Mouse (Mus musculus) heart, postnatal 36 days (tissue): ENCODE results near the gene Kmt2e. TPM values are rescaled to one million over a fixed set of nuclear protein-coding genes. Genes with fewer than 3 reads are reported as not detected.

Source experiments
- DNase-seq, 2 experiments: peaks; one replicate each; pipeline ENCODE4 v3.0.0; 2021 to 2022
- intact Hi-C: fragments of 180-260 bp; cut with DNase I; formaldehyde crosslinking; loops from one replicate; pipeline ENCODE4 v1.15.1; 2025
- total RNA-seq, 2 experiments: library from RNA; stranded (reverse); gene quantifications; 2 replicates each; pipeline ENCODE4 v1.2.3; 2021

The Kmt2e gene
- 10 to 100 TPM; 50.1 to 51.5 TPM for total RNA-seq

DNA sequence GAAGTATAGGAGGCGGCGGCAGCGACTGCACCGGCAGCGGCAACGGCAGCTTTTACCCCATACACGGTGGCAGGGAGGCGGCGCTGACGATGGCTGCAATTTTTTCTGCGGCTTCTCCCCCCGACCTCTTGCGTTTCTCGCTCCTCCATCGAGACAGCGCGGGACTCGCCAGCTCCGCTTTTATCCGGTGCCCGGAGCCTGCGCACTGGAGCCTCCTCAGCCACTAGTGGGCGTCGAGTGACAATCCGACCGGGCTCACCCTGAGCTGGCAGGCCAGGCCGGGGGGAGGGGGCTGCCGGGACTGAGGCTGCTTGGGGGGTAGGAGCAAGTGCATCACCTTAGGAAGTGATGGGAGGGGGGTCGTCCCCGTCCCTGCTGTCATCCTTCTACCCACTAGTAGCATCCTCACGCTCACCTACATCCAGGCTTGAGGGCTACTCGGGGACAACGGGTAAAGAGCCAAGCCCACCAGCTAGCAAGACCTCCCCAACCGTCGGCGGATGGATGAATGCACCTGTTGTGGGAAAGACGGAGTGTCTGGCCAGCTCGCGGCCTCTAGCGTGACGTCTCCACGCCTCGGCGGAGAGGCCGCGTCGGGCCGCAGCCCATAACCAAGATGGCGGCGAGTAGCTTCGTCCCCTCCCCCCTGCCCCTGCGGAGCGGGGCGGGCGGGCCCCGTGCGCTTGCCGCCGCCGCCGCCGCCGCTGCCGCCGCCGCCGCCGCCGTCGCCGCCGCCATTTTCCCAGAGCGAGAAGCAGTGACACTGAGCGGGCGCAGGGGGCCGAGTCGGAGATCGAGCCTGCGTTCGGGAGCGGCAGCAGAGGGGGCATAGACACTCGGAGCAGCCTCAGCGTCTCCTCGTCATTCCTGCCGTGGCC, at the start of gene Kmt2e:
Gene Kmt2e, plus strand, starts transcription at position 722 of the 878 bp plus-strand sequence.
- peak; percentile 90 to 95 for DNase-seq
- intact Hi-C loops, result loop anchor here (1.0 to 5.0 kb wide), 2 partner anchors 20 to 183 kb away; no protein-coding TSS in a partner anchor

- intact Hi-C loops, result loop anchor here (1.0 to 10.0 kb wide), 4 partner anchors 47 to 370 kb away; no protein-coding TSS in a partner anchor
- peak in 1 of 2 experiments; percentile 39 for DNase-seq
These were observed 49.1 kb upstream of the Kmt2e start for GRCm38 (mm10) chr5:23385136-23385535.

DNA sequence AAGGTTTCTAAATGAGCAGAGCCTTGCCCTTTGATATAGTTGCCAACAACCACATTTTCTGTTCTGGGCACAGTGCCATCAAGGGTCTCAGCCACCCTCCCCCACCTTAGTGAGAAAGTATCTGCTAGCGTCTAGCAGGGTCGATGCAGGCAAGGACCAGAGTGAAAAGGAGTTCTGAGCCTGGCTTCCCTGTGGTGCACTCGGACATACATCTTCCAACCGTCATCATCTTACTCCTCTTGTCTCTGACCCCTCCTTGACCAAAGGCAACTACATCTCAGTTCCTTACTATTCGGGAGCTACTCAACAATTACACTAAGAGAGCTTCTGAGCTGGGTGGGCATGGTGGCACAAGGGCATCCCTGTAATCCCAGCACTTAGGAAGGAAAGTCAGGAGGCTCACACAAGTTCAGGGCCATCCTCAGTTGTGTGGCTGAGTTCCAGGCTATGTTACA, 48.5 kb upstream of the Kmt2e start:
- intact Hi-C loops, result loop anchor here (1.0 to 10.0 kb wide), 4 partner anchors 47 to 369 kb away; no protein-coding TSS in a partner anchor
- DNase-seq, result no peak

- DNase-seq, result peak; percentile 87 to 91
- intact Hi-C loops, result loop anchor here (1.0 to 10.0 kb wide), 4 partner anchors 24 to 368 kb away; no protein-coding TSS in a partner anchor
These were observed 47.5 kb upstream of the Kmt2e start for GRCm38 (mm10) chr5:23386562-23387312.

- intact Hi-C loops, result loop anchor here (1.0 to 10.0 kb wide), 4 partner anchors 23 to 368 kb away; no protein-coding TSS in a partner anchor
These were observed 47.0 kb upstream of the Kmt2e start for GRCm38 (mm10) chr5:23387313-23387666.

DNA sequence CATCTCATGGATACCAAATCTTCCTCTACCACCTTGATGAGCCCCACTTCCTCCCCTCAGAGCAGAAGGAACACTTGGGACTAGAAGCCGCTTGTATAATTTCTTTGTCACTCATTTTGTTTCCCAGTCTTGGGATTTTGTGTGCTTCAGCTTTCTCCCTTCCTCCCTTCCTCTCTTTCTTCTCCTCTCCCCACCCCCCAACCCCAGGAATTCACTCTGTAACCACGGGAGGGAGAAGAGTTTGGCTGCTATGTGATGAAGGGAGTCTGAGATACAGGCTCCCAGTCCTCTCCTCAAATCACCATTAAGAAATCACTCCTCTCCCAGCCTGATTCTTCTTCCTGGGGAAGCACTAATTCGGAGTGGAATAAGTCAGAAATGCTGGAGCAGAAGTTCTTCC, 46.1 kb upstream of the Kmt2e start:
- DNase-seq, result no peak
- intact Hi-C loops, result loop anchor here (5.0 to 10.0 kb wide), 3 partner anchors 136 to 367 kb away; no protein-coding TSS in a partner anchor

More at GRCm38 (mm10) chr5:23387313-23387666, 47.0 kb upstream of the Kmt2e start:
- no peak for DNase-seq

DNA sequence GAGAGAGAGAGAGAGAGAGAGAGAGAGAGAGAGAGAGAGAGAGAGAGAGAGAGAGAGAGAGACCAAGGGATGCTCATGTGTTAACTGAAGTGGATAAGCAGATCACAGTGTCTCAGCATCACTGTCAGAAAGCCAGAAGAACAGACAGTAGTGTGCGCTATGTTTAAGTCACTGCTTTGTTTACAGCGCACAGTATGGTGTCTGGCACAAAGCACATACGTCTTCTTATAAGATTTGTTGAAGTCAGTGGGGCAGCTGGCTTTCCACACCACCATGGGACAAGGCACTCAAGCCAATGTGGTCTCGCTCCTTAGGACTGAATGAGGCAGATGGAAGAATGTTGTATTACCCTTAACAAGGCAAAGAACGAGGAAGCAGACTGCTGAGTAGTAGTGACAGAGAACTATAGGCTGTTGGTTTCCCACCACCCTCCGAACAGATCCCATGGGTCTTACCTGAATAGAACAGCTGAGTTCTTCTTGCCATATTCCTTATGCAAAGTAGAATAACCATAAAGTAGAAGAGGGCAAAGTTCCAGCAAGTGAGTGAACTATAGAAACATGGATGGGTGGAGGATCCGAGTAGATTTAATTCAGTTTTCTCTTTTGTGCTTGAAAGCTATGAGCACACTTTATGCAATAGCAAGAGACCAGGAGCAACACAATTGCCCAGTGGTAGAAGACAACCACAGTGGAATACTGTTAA, 44.5 kb upstream of the Kmt2e start:
- DNase-seq, result no peak
- intact Hi-C loops, result loop anchor here (5.0 to 10.0 kb wide), 3 partner anchors 137 to 365 kb away; no protein-coding TSS in a partner anchor

DNA sequence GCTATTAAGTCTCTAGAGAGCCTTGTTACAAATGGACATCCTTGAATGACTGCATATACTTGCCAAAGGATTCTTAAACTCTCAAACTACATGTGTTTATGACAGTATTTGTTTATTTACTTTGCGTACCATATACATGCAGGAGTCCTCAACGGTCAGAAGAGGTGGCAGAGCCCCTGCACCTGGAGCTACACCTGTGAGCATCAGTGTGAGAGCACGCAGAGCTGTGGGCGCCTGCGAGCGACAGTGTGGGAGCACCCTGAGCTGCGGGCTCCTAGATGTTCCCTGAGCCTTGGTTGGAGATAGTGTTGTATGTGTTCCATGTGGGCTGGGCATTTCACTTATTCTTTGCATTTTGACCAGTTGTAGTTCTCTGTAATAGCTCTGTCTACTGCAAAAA, 42.5 kb upstream of the Kmt2e start:
- intact Hi-C loops, result no loop called here
- no peak for DNase-seq

DNA sequence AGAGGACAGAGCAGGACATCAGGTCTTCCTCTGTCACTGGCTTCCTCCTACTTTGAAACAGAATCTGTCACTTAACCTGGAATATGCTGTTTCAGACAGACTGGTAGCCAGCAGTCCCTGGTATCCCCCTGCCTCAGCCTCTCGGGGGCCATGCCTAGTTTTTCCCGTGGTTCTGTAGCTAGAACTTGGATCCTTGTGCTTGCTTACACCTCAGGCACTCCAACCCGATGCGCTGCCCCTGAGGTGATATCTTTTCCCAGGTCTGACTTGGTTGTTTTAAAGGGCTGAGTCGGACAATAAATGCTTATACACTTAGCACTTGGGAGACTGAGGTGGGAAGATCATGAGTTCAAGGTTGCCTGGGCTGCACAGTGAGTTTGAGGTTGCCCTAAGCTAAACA, 40.4 kb upstream of the Kmt2e start:
- intact Hi-C loops, result no loop called here
- DNase-seq, result no peak

GRCm38 (mm10) chr5:23394366-23395145, 39.7 kb upstream of the Kmt2e start:
- intact Hi-C loops, result no loop called here
- peak; percentile 55 to 67 for DNase-seq

GRCm38 (mm10) chr5:23395721-23396120, 38.5 kb upstream of the Kmt2e start:
- no peak for DNase-seq
- intact Hi-C loops, result no loop called here

DNA sequence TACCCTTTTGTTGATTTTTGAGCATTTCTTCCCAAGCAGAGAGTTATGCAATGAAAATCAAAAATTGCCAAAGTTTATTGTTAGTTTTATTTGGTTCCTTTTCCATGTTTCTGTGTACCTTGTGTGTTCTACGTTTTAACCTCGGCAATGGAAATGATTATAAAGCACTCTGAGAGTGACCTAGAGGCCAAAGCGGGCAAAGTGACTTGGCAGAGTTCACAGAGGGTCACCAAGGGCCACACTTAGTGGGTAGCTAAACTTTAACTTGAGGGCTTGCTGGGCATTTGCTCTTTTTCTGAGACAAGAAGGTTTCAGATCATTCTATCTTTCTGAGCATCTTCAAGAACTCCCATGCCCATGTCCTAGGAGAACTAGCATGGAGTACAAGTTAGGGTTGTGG, 37.5 kb upstream of the Kmt2e start:
- DNase-seq, result no peak
- intact Hi-C loops, result no loop called here

GRCm38 (mm10) chr5:23400156-23400555, 34.1 kb upstream of the Kmt2e start:
- intact Hi-C loops, result no loop called here
- DNase-seq, result no peak

GRCm38 (mm10) chr5:23400868-23401267, 33.4 kb upstream of the Kmt2e start:
- DNase-seq, result no peak
- intact Hi-C loops, result no loop called here

DNA sequence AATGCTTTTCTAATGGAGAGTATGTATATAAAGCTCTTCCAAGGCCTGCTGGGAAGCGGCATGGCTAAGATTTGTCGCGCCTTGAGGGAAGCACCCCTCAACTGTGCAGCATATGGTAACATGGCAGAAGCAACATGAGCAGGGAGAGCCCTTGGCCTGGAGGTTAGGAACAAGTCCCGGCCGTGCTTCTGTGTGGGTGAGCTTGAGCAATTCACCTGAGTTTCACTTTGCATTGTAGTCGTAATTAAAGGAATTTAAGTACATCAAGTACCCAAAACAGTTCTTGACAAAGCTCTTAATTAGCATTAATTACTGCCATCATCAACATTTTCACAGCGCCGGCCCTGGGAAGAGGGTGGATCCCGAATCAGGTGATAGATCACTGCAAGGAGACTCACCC, 32.9 kb upstream of the Kmt2e start:
- no peak for DNase-seq
- intact Hi-C loops, result no loop called here

GRCm38 (mm10) chr5:23401999-23402398, 32.2 kb upstream of the Kmt2e start:
- no peak for DNase-seq
- intact Hi-C loops, result no loop called here

DNA sequence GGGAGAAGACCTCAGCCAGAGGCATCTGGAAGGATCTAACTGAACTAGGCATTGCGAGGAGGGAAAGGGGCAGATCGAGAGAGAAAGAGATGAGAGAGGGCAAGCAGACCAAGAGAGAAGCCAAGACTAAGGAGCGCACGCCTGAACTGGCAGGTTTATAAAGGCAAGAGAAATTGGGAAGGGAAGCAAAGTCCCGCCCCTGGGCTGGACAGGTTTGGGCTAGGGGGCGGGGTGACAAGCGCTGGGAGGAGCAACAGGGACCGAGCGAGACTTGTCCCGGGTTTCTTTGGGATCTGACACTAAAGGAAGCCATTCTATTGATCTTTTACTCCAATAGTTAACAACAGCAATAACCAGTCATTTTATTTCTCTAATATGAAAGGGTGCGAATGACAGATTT, 31.1 kb upstream of the Kmt2e start:
- DNase-seq, result no peak
- intact Hi-C loops, result no loop called here

- no peak for DNase-seq
- intact Hi-C loops, result no loop called here
These were observed 28.4 kb upstream of the Kmt2e start for GRCm38 (mm10) chr5:23405666-23406404.

GRCm38 (mm10) chr5:23406405-23406745, 27.9 kb upstream of the Kmt2e start:
- no peak for DNase-seq
- intact Hi-C loops, result no loop called here
